Mouse (Mus musculus): ENCODE measurements around the gene Flrt2. TPM values are rescaled to one million over a fixed set of nuclear protein-coding genes. Genes with fewer than 3 reads are reported as not detected.

Flrt2 gene
- total and polyA plus RNA-seq, 3 experiments = not detected

DNA sequence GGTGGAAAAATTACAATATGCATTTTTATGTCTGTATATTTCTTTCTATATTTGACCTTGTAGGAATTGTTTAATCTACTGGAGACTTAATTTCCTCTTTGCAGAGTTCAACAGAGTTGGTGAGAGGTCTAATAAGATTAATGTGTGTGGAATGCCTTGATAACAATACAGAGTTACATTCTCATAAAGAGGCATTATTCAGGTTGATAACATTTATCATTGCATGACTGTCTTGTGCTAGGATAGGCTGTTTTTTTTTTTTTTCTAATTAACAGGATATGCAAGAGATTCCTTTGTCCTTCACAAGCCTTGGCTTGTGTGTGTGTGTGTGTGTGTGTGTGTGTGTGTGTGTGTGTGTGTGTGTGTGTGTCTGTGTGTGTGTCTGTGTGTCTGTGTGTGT lies 9.6 kb downstream of the Flrt2 start:
- Histone ChIP-seq H3K36me3 (replicated peaks in 1 of 2; ENCODE audit: control insufficient read depth in 1 of 2, insufficient read depth in 1 of 2, low read length in 1 of 2) (no peaks in the 10 kb centered on the region), H3K9me3 (replicated peaks; ENCODE audit: low read length) (peaks cover 32% of the 10 kb centered on the region), H3K4me3 (replicated peaks in 1 of 3; ENCODE audit: low read depth in 2 of 3, low read length in 2 of 3, poor library complexity in 1 of 3) (no peak overlapping the region), H3K27ac (ENCODE audit: insufficient read depth, low read depth) (no peak overlapping the region), H3K27me3 (replicated peaks) (no peaks in the 10 kb centered on the region), H3K9ac (ENCODE audit: insufficient read depth, low read depth) (no peak overlapping the region), H3K4me2 (ENCODE audit: insufficient read depth, low read depth, poor library complexity, severe bottlenecking) (no peak overlapping the region), H3K79me2 (replicated peaks; ENCODE audit: control insufficient read depth, extremely low read depth, insufficient read depth, poor library complexity, severe bottlenecking) (no peaks in the 10 kb centered on the region), H3K4me1 (ENCODE audit: control insufficient read depth in 1 of 2, insufficient read depth in 2 of 2) (no peaks in the 10 kb centered on the region)
- in situ Hi-C loops (cut with MboI; ENCODE audit: low pct_ligation_motif_present, low pct_unique_long_range_greater_than_20kb, low sequenced_read_pairs) (no loop called here), dilution Hi-C loops (cut with MboI; ENCODE audit: extremely low pct_ligation_motif_present, extremely low pct_unique_long_range_greater_than_20kb, low sequenced_read_pairs) (no loop called here)
- TF ChIP-seq CHD1 (IDR thresholded peaks at IDR 0.05; ENCODE audit: low read depth, low read length) (no peak), PAX5 (IDR thresholded peaks at IDR 0.05; ENCODE audit: low read length) (no peak), JUN (IDR thresholded peaks at IDR 0.05; ENCODE audit: insufficient read depth, low read depth, low read length) (no peak), RCOR1 (conservative IDR thresholded peaks at IDR 0.05; ENCODE audit: low read depth, low read length) (no peak), RAD21 (IDR thresholded peaks at IDR 0.05; ENCODE audit: low read depth, low read length) (no peak), SIN3A (IDR thresholded peaks at IDR 0.05; ENCODE audit: low read length) (no peak), ETS1 (conservative IDR thresholded peaks at IDR 0.05; ENCODE audit: low read depth, low read length) (no peak), ZC3H11A (IDR thresholded peaks at IDR 0.05; ENCODE audit: low read depth, low read length) (no peak), TCF12 (IDR thresholded peaks at IDR 0.05; ENCODE audit: low read depth, low read length) (no peak), NELFE (IDR thresholded peaks at IDR 0.05; ENCODE audit: low read depth, low read length) (no peak)
- no peak for DNase-seq (ENCODE audit: extremely low read depth)

DNA sequence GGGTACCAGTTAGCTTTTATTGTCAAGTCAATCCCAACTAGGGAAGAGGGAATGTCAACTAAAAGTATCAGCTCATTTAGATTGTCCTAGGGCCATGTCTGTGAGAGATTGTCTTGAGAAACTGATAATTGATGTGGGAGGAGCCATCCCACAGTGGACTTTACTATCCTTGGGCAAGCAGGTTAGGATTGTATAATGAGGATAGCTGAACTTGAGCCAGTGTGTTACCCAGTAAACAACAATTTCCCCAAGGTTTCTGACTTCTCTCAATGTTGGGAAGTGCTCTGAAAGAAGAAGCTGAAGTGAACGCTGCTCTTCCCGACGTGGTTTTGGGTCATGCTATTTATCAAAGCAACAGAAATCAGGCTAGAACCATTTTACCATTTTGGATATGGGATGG lies 13.0 kb downstream of the Flrt2 start:
- dilution Hi-C loops (cut with MboI; ENCODE audit: extremely low pct_ligation_motif_present, extremely low pct_unique_long_range_greater_than_20kb, low sequenced_read_pairs) = no loop called here
- Histone ChIP-seq H3K79me2 (replicated peaks; ENCODE audit: control insufficient read depth, extremely low read depth, insufficient read depth, poor library complexity, severe bottlenecking) (no peaks in the 10 kb centered on the region), H3K9me3 (replicated peaks; ENCODE audit: low read length) (peaks cover 27% of the 10 kb centered on the region), H3K27ac (ENCODE audit: insufficient read depth, low read depth) (no peak overlapping the region), H3K36me3 (replicated peaks in 1 of 2; ENCODE audit: control insufficient read depth in 1 of 2, insufficient read depth in 1 of 2, low read length in 1 of 2) (no peaks in the 10 kb centered on the region), H3K4me2 (ENCODE audit: insufficient read depth, low read depth, poor library complexity, severe bottlenecking) (no peak overlapping the region), H3K9ac (ENCODE audit: insufficient read depth, low read depth) (no peak overlapping the region), H3K4me1 (ENCODE audit: control insufficient read depth in 1 of 2, insufficient read depth in 2 of 2) (no peaks in the 10 kb centered on the region), H3K27me3 (replicated peaks) (no peaks in the 10 kb centered on the region), H3K4me3 (replicated peaks in 1 of 3; ENCODE audit: low read depth in 2 of 3, low read length in 2 of 3, poor library complexity in 1 of 3) (no peak overlapping the region)
- in situ Hi-C loops (cut with MboI; ENCODE audit: low pct_ligation_motif_present, low pct_unique_long_range_greater_than_20kb, low sequenced_read_pairs) = no loop called here
- no peak for DNase-seq (ENCODE audit: extremely low read depth)
- no peak for TF ChIP-seq CTCF (conservative IDR thresholded peaks at IDR 0.05 in 1 of 2, IDR thresholded peaks at IDR 0.05 in 1 of 2; ENCODE audit: low read depth in 2 of 2, low read length in 2 of 2)
- no peak for TF ChIP-seq CHD1 (IDR thresholded peaks at IDR 0.05; ENCODE audit: low read depth, low read length)
- no peak for TF ChIP-seq NELFE (IDR thresholded peaks at IDR 0.05; ENCODE audit: low read depth, low read length)
- no peak for TF ChIP-seq BHLHE40 (IDR thresholded peaks at IDR 0.05; ENCODE audit: low read depth, low read length)
- no peak for TF ChIP-seq RCOR1 (conservative IDR thresholded peaks at IDR 0.05; ENCODE audit: low read depth, low read length)
- no peak for TF ChIP-seq GABPA (IDR thresholded peaks at IDR 0.05; ENCODE audit: insufficient replicate concordance, low read depth, low read length)

DNA sequence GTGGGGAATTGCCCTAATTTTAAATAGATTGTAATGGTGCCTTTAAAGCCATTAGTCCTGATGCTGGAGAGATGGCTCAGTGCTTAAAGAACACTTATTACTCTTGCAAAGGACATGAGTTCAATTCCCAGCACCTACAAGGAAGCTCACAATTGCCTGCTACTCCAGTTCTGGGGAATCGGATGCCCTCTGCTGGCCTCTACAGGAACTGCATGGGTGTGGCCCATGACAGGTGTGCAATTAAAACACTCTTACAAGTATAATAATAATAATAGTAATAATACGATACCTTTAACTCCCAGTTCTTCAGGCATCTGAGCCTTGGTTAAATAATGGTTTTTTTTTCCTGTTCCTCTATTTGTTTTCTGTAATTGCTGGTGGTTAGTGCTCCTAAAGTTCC lies 31.2 kb downstream of the Flrt2 start:
- Histone ChIP-seq H3K9ac (ENCODE audit: insufficient read depth, low read depth) (no peak overlapping the region), H3K79me2 (replicated peaks; ENCODE audit: control insufficient read depth, extremely low read depth, insufficient read depth, poor library complexity, severe bottlenecking) (no peaks in the 10 kb centered on the region), H3K9me3 (replicated peaks; ENCODE audit: low read length) (peaks cover 43% of the 10 kb centered on the region), H3K27me3 (replicated peaks) (no peaks in the 10 kb centered on the region), H3K36me3 (replicated peaks in 1 of 2; ENCODE audit: control insufficient read depth in 1 of 2, insufficient read depth in 1 of 2, low read length in 1 of 2) (no peaks in the 10 kb centered on the region), H3K4me1 (ENCODE audit: control insufficient read depth in 1 of 2, insufficient read depth in 2 of 2) (no peaks in the 10 kb centered on the region), H3K4me2 (ENCODE audit: insufficient read depth, low read depth, poor library complexity, severe bottlenecking) (no peak overlapping the region), H3K4me3 (replicated peaks in 1 of 3; ENCODE audit: low read depth in 2 of 3, low read length in 2 of 3, poor library complexity in 1 of 3) (no peak overlapping the region), H3K27ac (ENCODE audit: insufficient read depth, low read depth) (no peak overlapping the region)
- in situ Hi-C loops (cut with MboI; ENCODE audit: low pct_ligation_motif_present, low pct_unique_long_range_greater_than_20kb, low sequenced_read_pairs) (no loop called here), dilution Hi-C loops (cut with MboI; ENCODE audit: extremely low pct_ligation_motif_present, extremely low pct_unique_long_range_greater_than_20kb, low sequenced_read_pairs) (no loop called here)
- TF ChIP-seq NRF1 (IDR thresholded peaks at IDR 0.05; ENCODE audit: low read depth, low read length) (no peak), USF1 (IDR thresholded peaks at IDR 0.05; ENCODE audit: low read depth, low read length) (no peak), ZC3H11A (IDR thresholded peaks at IDR 0.05; ENCODE audit: low read depth, low read length) (no peak), POLR2A (IDR thresholded peaks at IDR 0.05; ENCODE audit: low read depth, low read length) (no peak), ZKSCAN1 (IDR thresholded peaks at IDR 0.05; ENCODE audit: borderline replicate concordance, low read depth, low read length) (no peak), ZMIZ1 (IDR thresholded peaks at IDR 0.05; ENCODE audit: low read depth, low read length) (no peak), RAD21 (IDR thresholded peaks at IDR 0.05; ENCODE audit: low read depth, low read length) (no peak), NELFE (IDR thresholded peaks at IDR 0.05; ENCODE audit: low read depth, low read length) (no peak), CHD2 (IDR thresholded peaks at IDR 0.05; ENCODE audit: low read length) (no peak), ZNF384 (IDR thresholded peaks at IDR 0.05; ENCODE audit: low read depth, low read length) (no peak), E2F4 (IDR thresholded peaks at IDR 0.05; ENCODE audit: insufficient replicate concordance, low read depth, low read length) (no peak), GABPA (IDR thresholded peaks at IDR 0.05; ENCODE audit: insufficient replicate concordance, low read depth, low read length) (no peak), ETS1 (conservative IDR thresholded peaks at IDR 0.05; ENCODE audit: low read depth, low read length) (no peak), JUND (conservative IDR thresholded peaks at IDR 0.05; ENCODE audit: low read depth, low read length) (no peak), TCF12 (IDR thresholded peaks at IDR 0.05; ENCODE audit: low read depth, low read length) (no peak), PAX5 (IDR thresholded peaks at IDR 0.05; ENCODE audit: low read length) (no peak), MYC (IDR thresholded peaks at IDR 0.05; ENCODE audit: low read depth, low read length) (no peak)
- DNase-seq (ENCODE audit: extremely low read depth) = no peak
